Comparison of ENCODE assay signal across 14 mouse cellular contexts in genomic region chr10:95681481-95681880, GRCm38 (mm10). TPM values are rescaled to one million over a fixed set of nuclear protein-coding genes. Genes with fewer than 3 reads are reported as not detected.
DNase-seq lines count a peak whose midpoint lies in the region; ATAC-seq and TF ChIP-seq lines count a peak whose summit lies in the region.
"Had no signal": no experiment of that assay in that cellular context is flagged by ENCODE, and none has a peak within 500 bp of the region (broad histone marks: within the 10 kb centered on the region; RNA-seq: fewer than 3 reads in every experiment).

No protein-coding gene starts in this region.

- no peak for TF ChIP-seq EP300 in heart, adult 2 months (IDR thresholded peaks at IDR 0.05; ENCODE audit: insufficient read depth, low read depth, low read length)

- H3K4me2 ChIP-seq in heart, embryonic 12.5 days = peak overlapping the region; percentile 47; the same call in 1 of the 2 replicates
- peak overlapping the region; percentile 47; the same call in 1 of the 2 replicates for H3K4me2 ChIP-seq in midbrain, embryonic 13.5 days (replicated peaks)
- peak overlapping the region; percentile 34 for H3K4me2 ChIP-seq in neural tube, embryonic 13.5 days

- no peak for DNase-seq in heart, adult 2 months
- no peak for DNase-seq in midbrain, embryonic 10.5 days (ENCODE audit: low spot score)
- no peak for DNase-seq in limb, embryonic 10.5 days (ENCODE audit: low spot score)
- DNase-seq in urinary bladder, postnatal 4 days (ENCODE audit: low spot score in 2 of 2) = no peak
- no peak for DNase-seq in urinary bladder, postnatal 25 days (ENCODE audit: low spot score)
- DNase-seq: cerebellum, postnatal 36 days; gastrocnemius, postnatal 14 days; kidney, postnatal 10 days had no signal

- H3K36me3 ChIP-seq in heart, embryonic 12.5 days = no peaks in the 10 kb centered on the region
- no peaks in the 10 kb centered on the region for H3K36me3 ChIP-seq in heart, adult 2 months (ENCODE audit: control insufficient read depth, insufficient read depth, low read length)
- no peaks in the 10 kb centered on the region for H3K36me3 ChIP-seq in midbrain, embryonic 13.5 days
- H3K36me3 ChIP-seq in midbrain, embryonic 10.5 days = no peaks in the 10 kb centered on the region
- H3K36me3 ChIP-seq in limb, embryonic 10.5 days = no peaks in the 10 kb centered on the region
- no peaks in the 10 kb centered on the region for H3K36me3 ChIP-seq in neural tube, embryonic 13.5 days

- no peak for ATAC-seq in heart, embryonic 12.5 days (ENCODE audit: insufficient number of reproducible peaks, low FRiP score)
- ATAC-seq in midbrain, embryonic 13.5 days = no peak
- ATAC-seq in neural tube, embryonic 13.5 days (ENCODE audit: low read depth) = no peak

- H3K27me3 ChIP-seq in heart, embryonic 12.5 days (replicated peaks) = no peaks in the 10 kb centered on the region
- H3K27me3 ChIP-seq in heart, adult 2 months (ENCODE audit: control insufficient read depth, insufficient read depth, low read length) = no peaks in the 10 kb centered on the region
- H3K27me3 ChIP-seq in midbrain, embryonic 13.5 days = no peaks in the 10 kb centered on the region
- no peaks in the 10 kb centered on the region; the same call in 1 of the 2 replicates for H3K27me3 ChIP-seq in midbrain, embryonic 10.5 days (ENCODE audit: low read depth, poor library complexity, severe bottlenecking)
- no peaks in the 10 kb centered on the region for H3K27me3 ChIP-seq in limb, embryonic 10.5 days (ENCODE audit: low read depth, poor library complexity, severe bottlenecking)
- H3K27me3 ChIP-seq in neural tube, embryonic 13.5 days = no peaks in the 10 kb centered on the region

- H3K79me2 ChIP-seq in heart, adult 2 months (replicated peaks; ENCODE audit: control insufficient read depth, insufficient read depth, low read length) = no peaks in the 10 kb centered on the region

- peak overlapping the region; percentile 13; the same call in 1 of the 2 replicates for H3K4me3 ChIP-seq in heart, embryonic 12.5 days
- H3K4me3 ChIP-seq in heart, adult 2 months = no peak overlapping the region
- H3K4me3 ChIP-seq in midbrain, embryonic 13.5 days (replicated peaks) = no peak overlapping the region
- no peak overlapping the region for H3K4me3 ChIP-seq in midbrain, embryonic 10.5 days
- H3K4me3 ChIP-seq in limb, embryonic 10.5 days = 0 out of 2 replicates have a peak overlapping the region, but pooled peaks have one; percentile 34
- no peak overlapping the region for H3K4me3 ChIP-seq in neural tube, embryonic 13.5 days

- intact Hi-C loops in heart, adult 2 months (cut with DNase I) = no loop called here

- TF ChIP-seq CTCF in heart, adult 2 months (IDR thresholded peaks at IDR 0.05) = no peak

- no peak overlapping the region for H3K27ac ChIP-seq in heart, embryonic 12.5 days (ENCODE audit: poor library complexity, severe bottlenecking)
- no peak overlapping the region for H3K27ac ChIP-seq in heart, adult 2 months
- H3K27ac ChIP-seq in midbrain, embryonic 13.5 days = no peak overlapping the region
- no peak overlapping the region for H3K27ac ChIP-seq in midbrain, embryonic 10.5 days (replicated peaks)
- no peak overlapping the region for H3K27ac ChIP-seq in limb, embryonic 10.5 days
- no peak overlapping the region for H3K27ac ChIP-seq in neural tube, embryonic 13.5 days (replicated peaks)

- 73% methylated on average over 4 of the region's 4 CpGs for WGBS in heart, embryonic 12.5 days
- 82% methylated on average over 4 of the region's 4 CpGs for WGBS in heart, adult 2 months
- 77% methylated on average over 4 of the region's 4 CpGs for WGBS in midbrain, embryonic 13.5 days
- 87% methylated on average over 4 of the region's 4 CpGs for WGBS in midbrain, embryonic 10.5 days
- WGBS in limb, embryonic 10.5 days = 83% methylated on average over 4 of the region's 4 CpGs
- 90% methylated on average over 4 of the region's 4 CpGs for WGBS in neural tube, embryonic 13.5 days

- no peak overlapping the region for H3K9ac ChIP-seq in heart, embryonic 12.5 days
- H3K9ac ChIP-seq in heart, adult 2 months (ENCODE audit: low read depth, low read length) = no peak overlapping the region
- no peak overlapping the region for H3K9ac ChIP-seq in midbrain, embryonic 13.5 days (replicated peaks)
- H3K9ac ChIP-seq in neural tube, embryonic 13.5 days = no peak overlapping the region

- no peak for TF ChIP-seq POLR2A in heart, adult 2 months (IDR thresholded peaks at IDR 0.05; ENCODE audit: insufficient read depth, low read depth, low read length)

- H3K9me3 ChIP-seq in heart, embryonic 12.5 days (replicated peaks) = no peaks in the 10 kb centered on the region
- no peaks in the 10 kb centered on the region for H3K9me3 ChIP-seq in midbrain, embryonic 13.5 days
- no peaks in the 10 kb centered on the region for H3K9me3 ChIP-seq in midbrain, embryonic 10.5 days (replicated peaks)
- H3K9me3 ChIP-seq in limb, embryonic 10.5 days (replicated peaks) = no peaks in the 10 kb centered on the region
- H3K9me3 ChIP-seq in neural tube, embryonic 13.5 days = no peaks in the 10 kb centered on the region

- peaks cover 31% of the 10 kb centered on the region for H3K4me1 ChIP-seq in heart, embryonic 12.5 days (replicated peaks)
- peaks cover 5% of the 10 kb centered on the region for H3K4me1 ChIP-seq in heart, adult 2 months (ENCODE audit: control insufficient read depth, insufficient read depth, low read length)
- H3K4me1 ChIP-seq in midbrain, embryonic 13.5 days (replicated peaks) = peaks cover 20% of the 10 kb centered on the region
- peaks cover 63% of the 10 kb centered on the region for H3K4me1 ChIP-seq in midbrain, embryonic 10.5 days
- H3K4me1 ChIP-seq in limb, embryonic 10.5 days = peaks cover 33% of the 10 kb centered on the region
- H3K4me1 ChIP-seq in neural tube, embryonic 13.5 days (replicated peaks) = peaks cover 24% of the 10 kb centered on the region

RNA-seq across cellular contexts. Expression of gene Anapc15-ps, which starts 8.2 kb away (rescaled TPM):
- polyA plus RNA-seq in heart, embryonic 12.5 days (2016; fragmentation: Nextera tagmentation; extraction: Ambion mirVana) = not detected in 2 replicates
- not detected for total RNA-seq in heart, adult 2 months (2021)
- polyA plus RNA-seq in heart, adult 2 months (2012; rRNA removed) = not detected in 2 replicates
- polyA plus RNA-seq in midbrain, embryonic 13.5 days (2015; fragmentation: Nextera tagmentation; extraction: Ambion mirVana) = not detected in 2 replicates
- not detected in 2 replicates for polyA plus RNA-seq in midbrain, embryonic 10.5 days (2016; fragmentation: Nextera tagmentation; extraction: Ambion mirVana)
- polyA plus RNA-seq in limb, embryonic 10.5 days (2016; fragmentation: Nextera tagmentation; extraction: Ambion mirVana) = not detected in 2 replicates
- polyA plus RNA-seq in neural tube, embryonic 13.5 days (2015; fragmentation: Nextera tagmentation; extraction: Ambion mirVana) = not detected in 2 replicates
- total RNA-seq: gastrocnemius, postnatal 14 days; left cerebral cortex, postnatal 10 days had no signal
- polyA plus RNA-seq: erythroblast, embryonic 14.5 days; stomach, embryonic 14.5 days had no signal

Comparison
In these comparisons a context has a peak if more than half of its experiments do, and no peak if none do; other contexts are left out.
1. H3K4me3 ChIP-seq: peak in heart, embryonic 12.5 days (single experiment) and limb, embryonic 10.5 days (single experiment); none in heart, adult 2 months (single experiment), midbrain, embryonic 13.5 days (single experiment), midbrain, embryonic 10.5 days (single experiment) and neural tube, embryonic 13.5 days (single experiment).
2. Peak in every context shown above with its lines, with median percentiles within 50 percentile points of each other: H3K4me2 ChIP-seq.